Mouse (Mus musculus) kidney, postnatal 0 days (tissue): ENCODE measurements around the gene 1600012H06Rik. TPM values are rescaled to one million over a fixed set of nuclear protein-coding genes. Genes with fewer than 3 reads are reported as not detected.
"Not testable (repeated sequence)": the region's sequence is repeated elsewhere in the genome, so short reads cannot be mapped to it uniquely, and the experiment has no call there.

Experiments used
- ATAC-seq: fragments of 200-750 bp; cut with Nextera tagmentation; replicated peaks from 2 replicates; pipeline ENCODE4 v1.8.0; 2017; ENCODE audit warnings: low read depth, moderate number of reproducible peaks, moderate TSS enrichment, moderate library complexity; ENCODE audit not compliant: low FRiP score
- DNase-seq: peaks from one replicate; pipeline ENCODE4 v3.0.0-alpha.2; 2016; ENCODE audit warnings: low spot score
- H3K27ac ChIP-seq: fragments of 300-500 bp; sonication (generic); 2 replicates; pipeline ENCODE4 v1.5.1; 2014; ENCODE audit warnings: mild to moderate bottlenecking
- H3K27me3 ChIP-seq: fragments of 300-500 bp; sonication (generic); 2 replicates; pipeline ENCODE4 v1.6.1; 2014; ENCODE audit warnings: low read length, mixed read lengths; ENCODE audit not compliant: insufficient read depth
- H3K36me3 ChIP-seq: fragments of 300-500 bp; sonication (generic); 2 replicates; pipeline ENCODE4 v1.6.1; 2014; ENCODE audit warnings: low read length, mixed read lengths; ENCODE audit not compliant: insufficient read depth
- H3K4me1 ChIP-seq: fragments of 300-500 bp; sonication (generic); replicated peaks from 2 replicates; pipeline ENCODE4 v1.6.1; 2014; ENCODE audit warnings: antibody characterized with exemption, low read length, mixed read lengths; ENCODE audit not compliant: insufficient read depth
- H3K4me2 ChIP-seq: fragments of 300-500 bp; sonication (generic); 2 replicates; pipeline ENCODE4 v1.6.1; 2014; ENCODE audit warnings: mild to moderate bottlenecking, low read length, moderate library complexity, mixed read lengths
- H3K4me3 ChIP-seq: fragments of 300-500 bp; sonication (generic); replicated peaks from 2 replicates; pipeline ENCODE4 v1.5.1; 2014; ENCODE audit warnings: low read depth, low read length
- H3K9ac ChIP-seq: fragments of 300-500 bp; sonication (generic); 2 replicates; pipeline ENCODE4 v1.6.1; 2014; ENCODE audit warnings: low read depth, low read length
- H3K9me3 ChIP-seq: fragments of 300-500 bp; sonication (generic); replicated peaks from 2 replicates; pipeline ENCODE4 v1.6.1; 2016; ENCODE audit warnings: low read length, inconsistent platforms, mixed read lengths
- CTCF ChIP-seq: IDR thresholded peaks from 2 replicates; pipeline ENCODE4 v1.5.1; 2016; ENCODE audit warnings: antibody characterized with exemption, low read depth, mild to moderate bottlenecking, moderate library complexity
- WGBS: fragments of 180-500 bp; shearing (Covaris S2); extraction: QIAGEN DNeasy Blood & Tissue Kit; methylation state at CpG from one replicate; pipeline ENCODE4 v1.1.7; 2014; 5-methylcytosine and 5-hydroxymethylcytosine counted together
- polyA plus RNA-seq: library from polyadenylated mRNA; unstranded; fragments of >200 nt; fragmentation: Nextera tagmentation; extraction: Ambion mirVana; gene quantifications from 2 replicates; pipeline ENCODE4 v1.2.1, GENCODE M21; 2015

The 1600012H06Rik gene
- polyA plus RNA-seq, 1 experiment from 2014 or later: 41.6 TPM

- TF ChIP-seq CTCF: no peak
- Histone ChIP-seq H3K36me3 (no peaks in the 10 kb centered on the region), H3K4me2 (no peak overlapping the region), H3K9ac (no peak overlapping the region), H3K4me1 (no peaks in the 10 kb centered on the region), H3K27me3 (no peaks in the 10 kb centered on the region), H3K9me3 (no peaks in the 10 kb centered on the region), H3K27ac (no peak overlapping the region), H3K4me3 (no peak overlapping the region)
- ATAC-seq (no peak), DNase-seq (no peak)
- WGBS: 91% methylated on average over 8 of the region's 8 CpGs
Measured at GRCm38 (mm10) chr17:14917866-14918265, 25.1 kb upstream of the 1600012H06Rik start.

GRCm38 (mm10) chr17:14921582-14921981 is 21.4 kb upstream of the 1600012H06Rik start:
- DNase-seq (no peak), ATAC-seq (no peak)
- H3K4me2 ChIP-seq: no peak overlapping the region
- H3K27ac ChIP-seq: no peak overlapping the region
- no peaks in the 10 kb centered on the region for H3K4me1 ChIP-seq
- H3K9me3 ChIP-seq: no peaks in the 10 kb centered on the region
- H3K36me3 ChIP-seq: no peaks in the 10 kb centered on the region
- no peak overlapping the region for H3K4me3 ChIP-seq
- no peak overlapping the region for H3K9ac ChIP-seq
- WGBS: 26% methylated on average over 6 of the region's 6 CpGs
- TF ChIP-seq CTCF: no peak
- H3K27me3 ChIP-seq: no peaks in the 10 kb centered on the region

GRCm38 (mm10) chr17:14927644-14928218 is 15.3 kb upstream of the 1600012H06Rik start:
- Histone ChIP-seq H3K36me3 (no peaks in the 10 kb centered on the region), H3K27ac (no peak overlapping the region), H3K4me1 (no peaks in the 10 kb centered on the region), H3K4me2 (no peak overlapping the region), H3K4me3 (no peak overlapping the region), H3K9ac (no peak overlapping the region), H3K9me3 (no peaks in the 10 kb centered on the region), H3K27me3 (no peaks in the 10 kb centered on the region)
- WGBS: 80% methylated on average over 8 of the region's 8 CpGs
- no peak for DNase-seq
- ATAC-seq: no peak
- no peak for TF ChIP-seq CTCF

- DNase-seq (no peak), ATAC-seq (no peak)
- H3K27me3 ChIP-seq: no peaks in the 10 kb centered on the region
- H3K4me2 ChIP-seq: no peak overlapping the region
- H3K4me3 ChIP-seq: no peak overlapping the region
- H3K27ac ChIP-seq: no peak overlapping the region
- 66% methylated on average over 5 of the region's 5 CpGs for WGBS
- no peak overlapping the region for H3K9ac ChIP-seq
- H3K9me3 ChIP-seq: no peaks in the 10 kb centered on the region
- no peaks in the 10 kb centered on the region for H3K4me1 ChIP-seq
- TF ChIP-seq CTCF: no peak
- H3K36me3 ChIP-seq: no peaks in the 10 kb centered on the region
Measured at GRCm38 (mm10) chr17:14928631-14929030, 14.4 kb upstream of the 1600012H06Rik start.

GRCm38 (mm10) chr17:14930697-14931096 is 12.3 kb upstream of the 1600012H06Rik start:
- ATAC-seq: no peak
- Histone ChIP-seq H3K9me3 (no peaks in the 10 kb centered on the region), H3K27ac (no peak overlapping the region), H3K4me1 (no peaks in the 10 kb centered on the region), H3K9ac (no peak overlapping the region), H3K4me3 (no peak overlapping the region), H3K27me3 (no peaks in the 10 kb centered on the region), H3K4me2 (no peak overlapping the region), H3K36me3 (no peaks in the 10 kb centered on the region)
- 85% methylated on average over 7 of the region's 7 CpGs for WGBS
- no peak for TF ChIP-seq CTCF
- DNase-seq: no peak

- Histone ChIP-seq H3K4me3 (no peak overlapping the region), H3K27me3 (no peaks in the 10 kb centered on the region), H3K4me2 (no peak overlapping the region), H3K27ac (no peak overlapping the region), H3K36me3 (no peaks in the 10 kb centered on the region), H3K9ac (no peak overlapping the region), H3K4me1 (no peaks in the 10 kb centered on the region), H3K9me3 (no peaks in the 10 kb centered on the region)
- no peak for TF ChIP-seq CTCF
- 81% methylated on average over 5 of the region's 5 CpGs for WGBS
- no peak for ATAC-seq
- DNase-seq: no peak
Measured at GRCm38 (mm10) chr17:14931469-14931868, 11.5 kb upstream of the 1600012H06Rik start.

GRCm38 (mm10) chr17:14935280-14935679 is 7.7 kb upstream of the 1600012H06Rik start:
- H3K9ac ChIP-seq, H3K27ac ChIP-seq, H3K27me3 ChIP-seq, H3K36me3 ChIP-seq, DNase-seq, H3K4me1 ChIP-seq, H3K4me3 ChIP-seq, H3K4me2 ChIP-seq, H3K9me3 ChIP-seq, ATAC-seq: not testable (repeated sequence)
- WGBS: 82% methylated on average over 14 of the region's 14 CpGs
